Mouse (Mus musculus) thymus, adult 2 months (tissue): ENCODE measurements around the gene Arl15.

Experiments
- CTCF ChIP-seq: fragments of 200-500 bp; IDR thresholded peaks from 2 replicates; pipeline ENCODE4 v1.5.1; 2012; ENCODE audit warnings: mild to moderate bottlenecking, control low read depth, low read length, moderate library complexity, borderline replicate concordance; ENCODE audit not compliant: control insufficient read depth, poor library complexity, insufficient read depth; ENCODE audit errors: extremely low read depth
- POLR2A ChIP-seq: fragments of 200-500 bp; IDR thresholded peaks from 2 replicates; pipeline ENCODE4 v1.6.1; 2012; ENCODE audit warnings: mild to moderate bottlenecking, low read length, control low read depth, moderate library complexity; ENCODE audit not compliant: control insufficient read depth, poor library complexity, insufficient read depth; ENCODE audit errors: extremely low read depth

GRCm38 (mm10) chr13:113850431-113851034, 56.2 kb downstream of the Arl15 start:
- TF ChIP-seq POLR2A (no peak), CTCF (no peak)
